Comparison of ENCODE assay signal across 22 mouse cellular contexts in the genomic region with DNA sequence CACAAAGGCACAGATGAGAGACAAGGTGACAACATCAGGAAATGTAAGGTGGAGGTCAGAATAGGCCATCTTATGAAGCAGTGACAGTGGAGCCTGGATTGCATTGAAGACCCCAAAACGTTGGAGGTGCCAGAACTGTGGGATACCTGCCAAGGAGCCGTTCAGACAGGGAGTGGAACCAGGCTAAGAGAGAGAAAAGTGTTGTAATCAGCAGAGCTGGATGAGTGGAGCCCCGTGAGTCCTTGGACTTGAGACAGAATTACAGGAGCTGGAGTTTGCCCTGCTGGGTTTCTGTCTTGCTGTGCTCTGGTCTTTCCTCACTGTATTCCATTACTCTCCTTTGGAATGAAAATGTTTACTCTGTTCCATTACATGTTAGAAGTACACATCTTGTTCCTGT. TPM values are rescaled to one million over a fixed set of nuclear protein-coding genes. Genes with fewer than 3 reads are reported as not detected.
DNase-seq lines count a peak whose midpoint lies in the region; ATAC-seq and TF ChIP-seq lines count a peak whose summit lies in the region.
"Had no signal": no experiment of that assay in that cellular context is flagged by ENCODE, and none has a peak within 500 bp of the region (broad histone marks: within the 10 kb centered on the region; RNA-seq: fewer than 3 reads in every experiment).

No protein-coding gene starts in this region.

- DNase-seq in adrenal gland, postnatal 10 days = peak; percentile 27
- no peak for DNase-seq in adrenal gland, adult 8-10 months
- no peak for DNase-seq in limb, embryonic 14.5 days (ENCODE audit: low spot score)
- no peak for DNase-seq in limb, embryonic 10.5 days (ENCODE audit: low spot score)
- DNase-seq in kidney, adult 9 months = peak; percentile 82
- DNase-seq in lung, postnatal 36 days = peak; percentile 32
- DNase-seq in thymus, postnatal 4 days = no peak
- DNase-seq in frontal cortex, adult 2 months (ENCODE audit: extremely low spot score in 1 of 2, low spot score in 1 of 2) = no peak
- DNase-seq: cerebellum, adult 9-10 months; left cerebral cortex, postnatal 4 days; right cerebral cortex, postnatal 25 days; thymus, adult 2 months had no signal

- H3K36me3 ChIP-seq in limb, embryonic 14.5 days (ENCODE audit: control insufficient read depth, insufficient read depth, low read length) = no peaks in the 10 kb centered on the region
- H3K36me3 ChIP-seq in limb, embryonic 10.5 days = peaks cover 7% of the 10 kb centered on the region; the same call in 1 of the 2 replicates
- H3K36me3 ChIP-seq: lung, embryonic 15.5 days; neural tube, embryonic 12.5 days had no signal

- no peak for ATAC-seq in limb, embryonic 14.5 days (ENCODE audit: low FRiP score, low read depth)
- ATAC-seq: activated CD4-positive, CD25-positive, alpha-beta regulatory T cell, adult 4 months; inflammation-experienced regulatory T-cells, adult 6 months had no signal

- H3K4me1 ChIP-seq in limb, embryonic 14.5 days (ENCODE audit: control insufficient read depth, insufficient read depth, low read length) = peaks cover 3% of the 10 kb centered on the region; the same call in 1 of the 2 replicates
- peaks cover 6% of the 10 kb centered on the region; the same call in 1 of the 2 replicates for H3K4me1 ChIP-seq in limb, embryonic 10.5 days

- no peaks in the 10 kb centered on the region for H3K9me3 ChIP-seq in limb, embryonic 14.5 days (ENCODE audit: control insufficient read depth, low read length)
- no peaks in the 10 kb centered on the region for H3K9me3 ChIP-seq in limb, embryonic 10.5 days (replicated peaks)
- H3K9me3 ChIP-seq: forebrain, embryonic 10.5 days; hindbrain, embryonic 10.5 days; lung, embryonic 15.5 days; neural tube, embryonic 12.5 days had no signal

- H3K4me2 ChIP-seq in limb, embryonic 14.5 days (replicated peaks; ENCODE audit: low read depth, low read length, severe bottlenecking) = no peak overlapping the region
- H3K4me2 ChIP-seq: lung, embryonic 15.5 days; neural tube, embryonic 12.5 days had no signal

- peak overlapping the region; percentile 16; the same call in 1 of the 2 replicates for H3K9ac ChIP-seq in limb, embryonic 14.5 days (ENCODE audit: low read depth, low read length, severe bottlenecking)
- H3K9ac ChIP-seq: lung, embryonic 15.5 days; neural tube, embryonic 12.5 days had no signal

- WGBS in limb, embryonic 14.5 days = 76% methylated on average over 3 of the region's 3 CpGs
- 67% methylated on average over 3 of the region's 3 CpGs for WGBS in limb, embryonic 10.5 days

- H3K4me3 ChIP-seq in limb, embryonic 14.5 days (replicated peaks; ENCODE audit: low read length) = no peak overlapping the region
- no peak overlapping the region for H3K4me3 ChIP-seq in limb, embryonic 10.5 days
- H3K4me3 ChIP-seq: forebrain, embryonic 10.5 days; hindbrain, embryonic 10.5 days; lung, embryonic 15.5 days; neural tube, embryonic 12.5 days had no signal

- no peak overlapping the region for H3K27ac ChIP-seq in limb, embryonic 14.5 days (replicated peaks; ENCODE audit: low read depth, low read length)
- no peak overlapping the region for H3K27ac ChIP-seq in limb, embryonic 10.5 days
- H3K27ac ChIP-seq: forebrain, embryonic 10.5 days; hindbrain, embryonic 10.5 days; lung, embryonic 15.5 days; neural tube, embryonic 12.5 days had no signal

- H3K27me3 ChIP-seq in limb, embryonic 14.5 days (ENCODE audit: control insufficient read depth, insufficient read depth, low read length) = no peaks in the 10 kb centered on the region
- H3K27me3 ChIP-seq in limb, embryonic 10.5 days (ENCODE audit: low read depth, poor library complexity, severe bottlenecking) = no peaks in the 10 kb centered on the region
- H3K27me3 ChIP-seq: lung, embryonic 15.5 days; neural tube, embryonic 12.5 days had no signal

- no peak for TF ChIP-seq POLR2A in limb, embryonic 14.5 days (IDR thresholded peaks at IDR 0.05; ENCODE audit: borderline replicate concordance, extremely low read depth, insufficient read depth, insufficient read length)

RNA-seq across cellular contexts. Expression of a gene that starts 4.5 kb away (rescaled TPM):
- total RNA-seq in adrenal gland, postnatal 10 days (2021) = 10 to 100 TPM; 17.7 to 27.7 TPM
- total RNA-seq in adrenal gland, adult 8-10 months (2022) = 10 to 100 TPM; 12.3 to 33.2 (median 27.8) TPM
- polyA plus RNA-seq in limb, embryonic 14.5 days (2012; rRNA removed) = 66.8 and 145 TPM in 2 replicates
- 5.5 and 7.8 TPM in 2 replicates for polyA plus RNA-seq in limb, embryonic 14.5 days (2014; fragmentation: Nextera tagmentation; extraction: Ambion mirVana)
- polyA plus RNA-seq in limb, embryonic 10.5 days (2016; fragmentation: Nextera tagmentation; extraction: Ambion mirVana) = 23.9 and 28.3 TPM in 2 replicates
- 30.5 and 33.6 TPM in 2 replicates for polyA plus RNA-seq in frontal cortex, adult 2 months (2012; rRNA removed)

RNA-seq across cellular contexts. Expression of a gene that starts 11.8 kb away (rescaled TPM):
- total RNA-seq in adrenal gland, postnatal 10 days (2021) = 100 to 1,000 TPM; 329 to 414 TPM
- total RNA-seq in adrenal gland, adult 8-10 months (2022) = 100 to 1,000 TPM; 199 to 221 (median 208) TPM
- polyA plus RNA-seq in limb, embryonic 14.5 days (2012; rRNA removed) = 2,384 and 3,894 TPM in 2 replicates
- 1,587 and 1,605 TPM in 2 replicates for polyA plus RNA-seq in limb, embryonic 14.5 days (2014; fragmentation: Nextera tagmentation; extraction: Ambion mirVana)
- 2,301 and 2,452 TPM in 2 replicates for polyA plus RNA-seq in limb, embryonic 10.5 days (2016; fragmentation: Nextera tagmentation; extraction: Ambion mirVana)
- 1,157 and 1,186 TPM in 2 replicates for polyA plus RNA-seq in frontal cortex, adult 2 months (2012; rRNA removed)

RNA-seq across cellular contexts. Expression of a gene that starts 24.2 kb away (rescaled TPM):
- total RNA-seq in adrenal gland, postnatal 10 days (2021) = 1 to 10 TPM; 2.6 to 3.2 TPM
- 1 to 10 TPM; 1.8 to 3.8 (median 2.1) TPM for total RNA-seq in adrenal gland, adult 8-10 months (2022)
- polyA plus RNA-seq in limb, embryonic 14.5 days (2012; rRNA removed) = 1.4 and 2.0 TPM in 2 replicates
- polyA plus RNA-seq in limb, embryonic 14.5 days (2014; fragmentation: Nextera tagmentation; extraction: Ambion mirVana) = 0.72 and 1.1 TPM in 2 replicates
- 0.40 and 0.46 TPM in 2 replicates for polyA plus RNA-seq in limb, embryonic 10.5 days (2016; fragmentation: Nextera tagmentation; extraction: Ambion mirVana)
- 0.44 and 0.80 TPM in 2 replicates for polyA plus RNA-seq in frontal cortex, adult 2 months (2012; rRNA removed)

RNA-seq across cellular contexts. Expression of a gene that starts 28.2 kb away (rescaled TPM):
- 1 to 10 TPM; 2.6 to 4.5 TPM for total RNA-seq in adrenal gland, postnatal 10 days (2021)
- total RNA-seq in adrenal gland, adult 8-10 months (2022) = 1 to 10 TPM; 2.8 to 7.2 (median 4.2) TPM
- 14.5 and 16.4 TPM in 2 replicates for polyA plus RNA-seq in limb, embryonic 14.5 days (2012; rRNA removed)
- polyA plus RNA-seq in limb, embryonic 14.5 days (2014; fragmentation: Nextera tagmentation; extraction: Ambion mirVana) = 12.0 and 13.8 TPM in 2 replicates
- 27.9 and 34.3 TPM in 2 replicates for polyA plus RNA-seq in limb, embryonic 10.5 days (2016; fragmentation: Nextera tagmentation; extraction: Ambion mirVana)
- 17.6 and 19.2 TPM in 2 replicates for polyA plus RNA-seq in frontal cortex, adult 2 months (2012; rRNA removed)

RNA-seq across cellular contexts. Expression of a gene that starts 30.8 kb away (rescaled TPM):
- not detected for total RNA-seq in adrenal gland, postnatal 10 days (2021)
- not detected for total RNA-seq in adrenal gland, adult 8-10 months (2022)
- polyA plus RNA-seq in limb, embryonic 14.5 days (2012; rRNA removed) = 15.1 and 159 TPM in 2 replicates
- not detected in 2 replicates for polyA plus RNA-seq in limb, embryonic 14.5 days (2014; fragmentation: Nextera tagmentation; extraction: Ambion mirVana)
- not detected in 2 replicates for polyA plus RNA-seq in limb, embryonic 10.5 days (2016; fragmentation: Nextera tagmentation; extraction: Ambion mirVana)
- 0.17 and 3.5 TPM in 2 replicates for polyA plus RNA-seq in frontal cortex, adult 2 months (2012; rRNA removed)
- total RNA-seq: gastrocnemius, postnatal 4 days; layer of hippocampus, postnatal 14 days; left cerebral cortex, postnatal 4 days had no signal
- polyA plus RNA-seq: activated CD4-positive, CD25-positive, alpha-beta regulatory T cell, adult 4 months; embryonic facial prominence, embryonic 14.5 days; forebrain, embryonic 10.5 days; heart, embryonic 14.5 days; hindbrain, embryonic 10.5 days; inflammation-experienced regulatory T-cells, adult 6 months; lung, embryonic 15.5 days; neural tube, embryonic 12.5 days had no signal

Comparison
In these comparisons a context has a peak if more than half of its experiments do, and no peak if none do; other contexts are left out.
1. DNase-seq: peak in adrenal gland, postnatal 10 days (single experiment), kidney, adult 9 months (single experiment) and lung, postnatal 36 days (single experiment); none in adrenal gland, adult 8-10 months (single experiment), limb, embryonic 14.5 days (single experiment), limb, embryonic 10.5 days (single experiment), thymus, postnatal 4 days (single experiment) and frontal cortex, adult 2 months (0 of 2).